Mouse (Mus musculus) limb, embryonic 12.5 days (tissue): Measurements from ENCODE around the gene Cit. TPM values are rescaled to one million over a fixed set of nuclear protein-coding genes. Genes with fewer than 3 reads are reported as not detected.
A peak's percentile ranks its signal among the peaks of the same experiment; 100 is the strongest.

Source experiments
- ATAC-seq: fragments of 200-750 bp; cut with Nextera tagmentation; 2 replicates; pipeline ENCODE4 v1.8.0; 2017; ENCODE audit warnings: low read depth, moderate TSS enrichment; ENCODE audit not compliant: insufficient number of reproducible peaks, insufficient read depth, low FRiP score, low TSS enrichment
- H3K27ac ChIP-seq: fragments of 300-500 bp; sonication (generic); 2 replicates; pipeline ENCODE4 v1.5.1; 2016; ENCODE audit warnings: mild to moderate bottlenecking, moderate library complexity
- H3K27me3 ChIP-seq: fragments of 300-500 bp; sonication (generic); 2 replicates; pipeline ENCODE4 v1.6.1; 2016; ENCODE audit warnings: mild to moderate bottlenecking, moderate library complexity
- H3K36me3 ChIP-seq: fragments of 300-500 bp; sonication (generic); 2 replicates; pipeline ENCODE4 v1.6.1; 2016; ENCODE audit warnings: mild to moderate bottlenecking, moderate library complexity
- H3K4me1 ChIP-seq: fragments of 300-500 bp; sonication (generic); replicated peaks from 2 replicates; pipeline ENCODE4 v1.6.1; 2016
- H3K4me2 ChIP-seq: fragments of 300-500 bp; sonication (generic); 2 replicates; pipeline ENCODE4 v1.6.1; 2016; ENCODE audit warnings: mild to moderate bottlenecking, moderate library complexity
- H3K4me3 ChIP-seq: fragments of 300-500 bp; sonication (generic); replicated peaks from 2 replicates; pipeline ENCODE4 v1.5.1; 2016; ENCODE audit warnings: mild to moderate bottlenecking
- H3K9ac ChIP-seq: fragments of 300-500 bp; sonication (generic); replicated peaks from 2 replicates; pipeline ENCODE4 v1.6.1; 2016; ENCODE audit warnings: mild to moderate bottlenecking, moderate library complexity
- H3K9me3 ChIP-seq: fragments of 300-500 bp; sonication (generic); 2 replicates; pipeline ENCODE4 v1.6.1; 2016; ENCODE audit warnings: mild to moderate bottlenecking, moderate library complexity
- WGBS: fragments of 180-500 bp; shearing (Covaris S2); methylation state at CpG from one replicate; pipeline ENCODE4 v1.1.7; 2016; 5-methylcytosine and 5-hydroxymethylcytosine counted together
- polyA plus RNA-seq: library from polyadenylated mRNA; unstranded; fragments of >200 nt; fragmentation: Nextera tagmentation; extraction: Ambion mirVana; gene quantifications from 2 replicates; pipeline ENCODE4 v1.2.1, GENCODE M21; 2016

The Cit gene
- polyA plus RNA-seq, 1 experiment from 2014 or later, result 41.5 TPM

DNA sequence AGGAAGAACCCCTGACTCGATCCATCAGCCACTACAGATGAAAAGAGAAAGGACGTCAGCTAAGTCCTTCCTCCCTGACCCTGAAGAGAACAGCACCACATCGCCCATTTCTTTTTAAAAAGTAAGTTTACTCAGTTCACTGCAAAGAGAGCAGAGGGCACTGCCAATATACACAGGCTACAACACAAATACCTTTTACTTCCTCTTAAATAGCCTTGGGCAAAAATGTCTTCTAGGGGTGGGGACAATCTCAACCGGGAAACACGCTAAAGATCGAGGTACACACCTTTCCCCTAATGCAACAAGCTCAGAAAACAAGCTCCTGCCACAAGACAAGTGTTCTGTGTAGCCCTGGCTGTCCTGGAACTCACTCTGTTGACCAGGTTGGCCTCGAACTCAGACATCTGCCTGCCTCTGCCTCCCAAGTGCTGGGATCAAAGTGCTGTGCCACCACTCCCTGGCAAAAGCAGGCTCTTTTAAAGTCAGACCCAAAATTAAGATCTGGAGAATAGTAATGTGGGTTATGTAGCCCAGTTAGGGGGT is 177.7 kb downstream of the Cit start:
- Histone ChIP-seq H3K4me1 (peaks cover 17% of the 10 kb centered on the region), H3K4me2 (peak overlapping the region; percentile 82), H3K36me3 (peaks cover 48% of the 10 kb centered on the region), H3K4me3 (peak overlapping the region; percentile 79), H3K9me3 (no peaks in the 10 kb centered on the region), H3K27me3 (no peaks in the 10 kb centered on the region), H3K9ac (no peak overlapping the region), H3K27ac (no peak overlapping the region)
- WGBS, result 87% methylated on average over 7 of the region's 7 CpGs
- ATAC-seq, result no peak

DNA sequence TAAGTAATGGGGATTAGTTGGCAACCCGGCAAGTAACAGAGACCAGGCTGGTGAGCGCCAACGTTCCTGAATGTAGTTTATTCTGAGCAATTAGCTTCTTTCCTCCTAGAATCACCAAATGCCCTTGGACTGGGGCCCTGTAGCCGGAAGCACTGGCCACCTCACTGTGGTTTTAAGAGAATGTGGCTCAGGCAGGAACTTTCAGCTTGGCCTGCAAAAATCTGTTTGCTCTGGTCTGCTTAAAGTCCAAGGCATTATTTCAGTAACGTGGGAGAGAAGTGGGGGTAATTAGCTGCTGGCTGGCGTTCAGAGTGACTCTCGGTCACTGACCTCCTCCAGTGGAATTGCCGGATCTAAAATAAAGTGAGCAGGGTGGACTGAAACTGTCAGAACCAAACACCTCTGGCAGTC is 178.2 kb downstream of the Cit start:
- peaks cover 17% of the 10 kb centered on the region for H3K4me1 ChIP-seq
- H3K9ac ChIP-seq, result peak overlapping the region; percentile 85
- peak overlapping the region; percentile 82 for H3K4me2 ChIP-seq
- ATAC-seq, result no peak
- WGBS, result 9% methylated on average over 8 of the region's 8 CpGs
- no peaks in the 10 kb centered on the region for H3K9me3 ChIP-seq
- H3K36me3 ChIP-seq, result peaks cover 43% of the 10 kb centered on the region
- peak overlapping the region; percentile 91; the same call in 1 of the 2 replicates for H3K27ac ChIP-seq
- peak overlapping the region; percentile 79 for H3K4me3 ChIP-seq
- no peaks in the 10 kb centered on the region for H3K27me3 ChIP-seq

DNA sequence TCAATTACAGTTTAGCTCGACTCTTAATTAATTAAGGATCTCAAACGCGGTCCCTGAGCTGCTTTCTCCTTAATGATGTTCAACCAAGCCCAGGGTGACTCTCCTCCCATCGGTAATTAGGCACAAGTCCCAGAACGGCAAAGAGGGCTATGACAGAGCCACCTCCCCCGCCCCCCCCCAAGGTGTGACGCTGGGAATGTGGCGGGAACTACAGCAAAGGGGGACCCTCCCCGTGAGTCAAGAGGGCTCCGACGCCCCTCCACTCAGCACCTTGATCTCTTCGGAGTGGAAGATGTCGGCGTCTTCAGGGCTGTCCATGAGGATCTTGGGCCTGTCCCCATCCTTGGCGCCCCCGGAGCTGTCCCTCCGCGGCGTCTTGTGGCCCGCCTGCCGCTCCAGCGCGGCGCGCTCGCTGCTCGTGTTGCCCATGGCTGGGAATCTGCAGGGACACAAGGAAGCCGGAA is 178.8 kb downstream of the Cit start:
- Histone ChIP-seq H3K36me3 (peaks cover 37% of the 10 kb centered on the region), H3K9ac (peak overlapping the region; percentile 85), H3K4me2 (peak overlapping the region; percentile 82), H3K27me3 (no peaks in the 10 kb centered on the region), H3K9me3 (no peaks in the 10 kb centered on the region), H3K4me3 (peak overlapping the region; percentile 79), H3K4me1 (peaks cover 17% of the 10 kb centered on the region), H3K27ac (peak overlapping the region; percentile 91)
- under 1% methylated on average over 28 of the region's 28 CpGs for WGBS
- ATAC-seq, result peak; percentile 59

- peak within 1 kb of the TSS; percentile 82 for H3K4me2 ChIP-seq
- WGBS, result under 1% methylated on average over 46 of the region's 46 CpGs
Observed at GRCm38 (mm10) chr5:116024327-116024739, 179.3 kb downstream of the Cit start, which contains the start of gene Prkab1. Gene Prkab1, minus strand, starts transcription at chr5:116024508.

DNA sequence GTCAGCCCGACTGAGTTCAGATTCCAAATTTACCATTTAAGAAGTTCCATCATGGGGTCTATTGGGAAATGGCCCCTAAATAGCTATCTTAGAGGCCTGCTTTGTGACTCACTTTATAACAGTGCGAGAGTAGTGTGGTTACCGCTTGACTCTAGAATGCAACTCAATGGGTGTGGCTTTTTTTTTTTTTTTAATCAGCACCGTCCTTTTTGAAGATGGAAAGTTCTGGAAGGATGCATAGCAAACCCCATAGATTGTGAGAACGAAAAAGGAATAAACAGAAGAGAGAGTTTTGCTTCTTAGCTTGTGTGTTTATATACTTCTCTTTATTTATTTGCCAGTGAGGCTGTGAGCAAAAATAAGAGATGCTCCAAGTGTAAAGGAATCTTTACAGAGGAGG is 181.0 kb downstream of the Cit start:
- 90% methylated on average over 5 of the region's 5 CpGs for WGBS
- no peaks in the 10 kb centered on the region for H3K9me3 ChIP-seq
- H3K9ac ChIP-seq, result no peak overlapping the region
- no peak overlapping the region for H3K27ac ChIP-seq
- H3K27me3 ChIP-seq, result peaks cover 5% of the 10 kb centered on the region; the same call in 1 of the 2 replicates
- peaks cover 15% of the 10 kb centered on the region for H3K36me3 ChIP-seq
- no peak for ATAC-seq
- no peak overlapping the region for H3K4me2 ChIP-seq
- peaks cover 20% of the 10 kb centered on the region for H3K4me1 ChIP-seq
- no peak overlapping the region for H3K4me3 ChIP-seq

More at GRCm38 (mm10) chr5:116024327-116024739, 179.3 kb downstream of the Cit start, which contains the start of gene Prkab1:
- Histone ChIP-seq H3K27me3 (no peaks in the 10 kb centered on the region), H3K36me3 (peaks cover 32% of the 10 kb centered on the region), H3K9ac (peak within 1 kb of the TSS; percentile 85), H3K4me3 (peak within 1 kb of the TSS; percentile 79), H3K27ac (peak within 1 kb of the TSS; percentile 91), H3K4me1 (peaks cover 17% of the 10 kb centered on the region), H3K9me3 (no peaks in the 10 kb centered on the region)
- ATAC-seq, result peak; percentile 97

- H3K27ac ChIP-seq, result no peak overlapping the region
- H3K4me2 ChIP-seq, result no peak overlapping the region
- H3K4me3 ChIP-seq, result no peak overlapping the region
- H3K9ac ChIP-seq, result no peak overlapping the region
- H3K27me3 ChIP-seq, result peaks cover 5% of the 10 kb centered on the region; the same call in 1 of the 2 replicates
- H3K4me1 ChIP-seq, result peaks cover 20% of the 10 kb centered on the region
- H3K9me3 ChIP-seq, result no peaks in the 10 kb centered on the region
- peaks cover 10% of the 10 kb centered on the region for H3K36me3 ChIP-seq
- no peak for ATAC-seq
- 92% methylated on average over 14 of the region's 14 CpGs for WGBS
Observed at GRCm38 (mm10) chr5:116026561-116026960, 181.5 kb downstream of the Cit start.

GRCm38 (mm10) chr5:116029071-116029470 is 184.0 kb downstream of the Cit start:
- 73% methylated on average over 7 of the region's 7 CpGs for WGBS
- no peak overlapping the region for H3K4me3 ChIP-seq
- H3K27me3 ChIP-seq, result peaks cover 5% of the 10 kb centered on the region; the same call in 1 of the 2 replicates
- no peak for ATAC-seq
- no peak overlapping the region for H3K9ac ChIP-seq
- 0 out of 2 replicates have a peak, but pooled peaks cover 3% of the 10 kb centered on the region for H3K4me1 ChIP-seq
- H3K27ac ChIP-seq, result no peak overlapping the region
- H3K9me3 ChIP-seq, result no peaks in the 10 kb centered on the region
- H3K36me3 ChIP-seq, result no peaks in the 10 kb centered on the region
- H3K4me2 ChIP-seq, result no peak overlapping the region

DNA sequence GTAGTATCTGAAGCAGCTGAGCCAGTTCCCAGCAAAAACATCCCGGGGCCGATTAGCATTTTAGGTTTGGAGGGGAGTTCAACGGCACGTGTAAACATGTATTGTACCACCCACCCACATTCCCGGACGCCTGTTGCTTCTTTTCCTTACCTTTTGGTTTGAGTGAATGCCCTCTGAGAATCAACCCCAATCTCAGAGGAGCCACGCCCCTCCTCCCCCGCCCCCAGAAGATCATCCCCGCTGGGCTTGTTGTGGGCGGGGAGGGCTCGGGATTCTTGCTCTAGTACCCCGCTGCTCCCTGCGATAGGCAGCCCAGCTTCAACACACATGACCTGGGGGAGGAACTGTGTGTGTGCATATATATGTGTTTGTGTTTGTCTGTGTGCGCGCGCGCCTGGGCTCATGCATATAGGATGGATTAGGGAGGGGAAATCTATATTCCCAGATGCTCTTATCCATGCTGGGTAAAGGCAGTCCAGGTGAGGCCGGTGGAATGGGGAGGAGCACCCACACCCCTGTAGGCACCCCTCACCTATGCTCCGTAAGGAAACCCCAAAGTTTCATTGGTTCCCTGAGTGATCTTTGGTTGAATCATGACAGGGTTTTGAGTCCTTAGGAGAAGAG is 185.6 kb downstream of the Cit start:
- 5% methylated on average over 19 of the region's 19 CpGs for WGBS
- Histone ChIP-seq H3K27me3 (peaks cover 5% of the 10 kb centered on the region; the same call in 1 of the 2 replicates), H3K27ac (no peak overlapping the region), H3K36me3 (no peaks in the 10 kb centered on the region), H3K4me1 (0 out of 2 replicates have a peak, but pooled peaks cover 3% of the 10 kb centered on the region), H3K4me2 (peak overlapping the region; percentile 33), H3K9ac (no peak overlapping the region), H3K9me3 (no peaks in the 10 kb centered on the region), H3K4me3 (peak overlapping the region; percentile 6; the same call in 1 of the 2 replicates)
- no peak for ATAC-seq

DNA sequence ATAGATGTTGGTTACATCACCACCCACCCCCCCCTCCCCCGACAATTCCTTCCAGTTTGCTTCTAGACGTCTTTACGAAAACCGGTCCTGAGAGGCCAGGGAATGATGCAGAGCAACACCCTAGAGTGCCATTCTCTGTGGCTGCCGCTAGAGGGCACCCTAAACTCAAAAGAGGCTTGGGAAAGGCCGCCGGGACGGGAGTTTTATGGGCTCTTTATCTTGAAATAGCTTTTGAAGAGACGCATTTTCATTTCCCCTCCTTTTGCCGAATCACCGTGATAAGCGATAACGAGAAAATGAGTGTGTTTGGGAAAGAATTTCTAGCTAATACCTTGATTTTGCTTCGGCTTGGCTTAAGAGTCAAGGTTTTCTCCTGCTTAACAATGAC is 186.1 kb downstream of the Cit start:
- Histone ChIP-seq H3K9me3 (no peaks in the 10 kb centered on the region), H3K27ac (no peak overlapping the region), H3K36me3 (no peaks in the 10 kb centered on the region), H3K4me2 (peak overlapping the region; percentile 33), H3K4me1 (0 out of 2 replicates have a peak, but pooled peaks cover 3% of the 10 kb centered on the region), H3K27me3 (peaks cover 5% of the 10 kb centered on the region; the same call in 1 of the 2 replicates), H3K4me3 (no peak overlapping the region), H3K9ac (no peak overlapping the region)
- 3% methylated on average over 14 of the region's 14 CpGs for WGBS
- no peak for ATAC-seq

DNA sequence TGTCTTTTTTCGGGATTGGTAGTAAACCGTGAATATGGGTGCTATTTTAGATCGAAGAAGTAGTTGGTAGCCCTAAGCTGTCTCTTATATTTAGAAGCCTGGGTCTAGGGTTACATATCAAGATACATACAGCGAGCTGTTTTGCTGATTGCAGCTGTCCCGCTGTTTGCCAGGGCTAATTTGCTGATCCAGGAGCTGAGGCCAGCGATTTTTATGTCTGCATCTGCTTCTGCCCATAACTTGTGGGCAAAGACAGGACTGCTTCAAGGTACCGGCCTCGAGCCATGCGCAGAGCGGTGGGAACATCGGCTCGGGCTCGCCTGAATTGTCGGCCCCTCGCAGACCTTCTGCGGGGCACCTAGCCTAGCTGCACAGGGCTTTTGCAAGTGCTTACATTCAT is 191.4 kb downstream of the Cit start:
- H3K9me3 ChIP-seq, result no peaks in the 10 kb centered on the region
- H3K36me3 ChIP-seq, result no peaks in the 10 kb centered on the region
- H3K9ac ChIP-seq, result no peak overlapping the region
- no peak overlapping the region for H3K4me2 ChIP-seq
- peaks cover 4% of the 10 kb centered on the region; the same call in 1 of the 2 replicates for H3K27me3 ChIP-seq
- no peaks in the 10 kb centered on the region; the same call in 1 of the 2 replicates for H3K4me1 ChIP-seq
- 65% methylated on average over 16 of the region's 16 CpGs for WGBS
- H3K27ac ChIP-seq, result no peak overlapping the region
- ATAC-seq, result 0 out of 2 replicates have a peak, but pooled peaks have one; percentile 31
- no peak overlapping the region for H3K4me3 ChIP-seq

- Histone ChIP-seq H3K4me1 (no peaks in the 10 kb centered on the region; the same call in 1 of the 2 replicates), H3K27ac (no peak overlapping the region), H3K4me3 (no peak overlapping the region), H3K9ac (no peak overlapping the region), H3K4me2 (no peak overlapping the region), H3K36me3 (no peaks in the 10 kb centered on the region), H3K9me3 (no peaks in the 10 kb centered on the region), H3K27me3 (peaks cover 4% of the 10 kb centered on the region; the same call in 1 of the 2 replicates)
- no peak for ATAC-seq
- 60% methylated on average over 12 of the region's 12 CpGs for WGBS
Observed at GRCm38 (mm10) chr5:116037731-116038130, 192.7 kb downstream of the Cit start.
